Mouse (Mus musculus): ENCODE measurements around the gene Ch25h.

Ch25h gene

GRCm38 (mm10) chr19:34517812-34518594 lies 43.0 kb upstream of the Ch25h start:
- no peaks in the 10 kb centered on the region for H3K27me3 ChIP-seq (ENCODE audit: insufficient read depth, low read length)
- no peaks in the 10 kb centered on the region for H3K36me3 ChIP-seq (ENCODE audit: insufficient read depth, low read length)
- H3K9me3 ChIP-seq (ENCODE audit: low read length) = no peaks in the 10 kb centered on the region
- no peak overlapping the region for H3K4me3 ChIP-seq (replicated peaks; ENCODE audit: low read length)
- H3K4me1 ChIP-seq (replicated peaks; ENCODE audit: low read depth, low read length) = peaks cover 10% of the 10 kb centered on the region
- TF ChIP-seq POU5F1 (IDR thresholded peaks at IDR 0.05; ENCODE audit: borderline replicate concordance, low read length) = no peak
- no peak for TF ChIP-seq NANOG (IDR thresholded peaks at IDR 0.05; ENCODE audit: borderline replicate concordance, low read length)
- TF ChIP-seq CTCF (conservative IDR thresholded peaks at IDR 0.05; ENCODE audit: low read length) = no peak

GRCm38 (mm10) chr19:34517197-34517596 lies 42.2 kb upstream of the Ch25h start:
- no peaks in the 10 kb centered on the region for H3K9me3 ChIP-seq (ENCODE audit: low read length)
- H3K4me1 ChIP-seq (replicated peaks; ENCODE audit: low read depth, low read length) = peaks cover 10% of the 10 kb centered on the region
- H3K4me3 ChIP-seq (replicated peaks; ENCODE audit: low read length) = no peak overlapping the region
- no peaks in the 10 kb centered on the region for H3K27me3 ChIP-seq (ENCODE audit: insufficient read depth, low read length)
- no peaks in the 10 kb centered on the region for H3K36me3 ChIP-seq (ENCODE audit: insufficient read depth, low read length)
- TF ChIP-seq NANOG (IDR thresholded peaks at IDR 0.05; ENCODE audit: borderline replicate concordance, low read length) = no peak
- TF ChIP-seq POU5F1 (IDR thresholded peaks at IDR 0.05; ENCODE audit: borderline replicate concordance, low read length) = no peak
- TF ChIP-seq CTCF (conservative IDR thresholded peaks at IDR 0.05; ENCODE audit: low read length) = no peak

DNA sequence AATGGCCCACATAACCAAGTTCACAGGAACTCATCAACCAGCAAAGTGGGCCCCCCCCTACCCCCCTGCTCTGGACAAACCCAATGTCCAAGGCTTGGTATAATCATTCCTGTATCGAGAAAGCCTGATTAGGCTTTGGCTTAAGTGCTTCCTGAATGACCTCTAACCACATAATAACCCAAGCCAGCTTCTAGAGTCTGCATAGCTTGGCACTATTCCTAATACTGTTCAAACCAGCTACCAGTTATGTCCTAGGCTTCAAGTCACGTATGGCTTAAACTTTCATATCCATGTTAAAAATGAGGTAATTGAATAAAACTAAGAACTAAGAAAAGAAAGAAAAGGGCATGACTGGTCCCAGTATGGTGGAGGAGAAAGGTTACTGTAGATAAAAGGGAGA lies 41.4 kb upstream of the Ch25h start:
- Histone ChIP-seq H3K4me3 (replicated peaks; ENCODE audit: low read length) (no peak overlapping the region), H3K36me3 (ENCODE audit: insufficient read depth, low read length) (no peaks in the 10 kb centered on the region), H3K9me3 (ENCODE audit: low read length) (no peaks in the 10 kb centered on the region), H3K4me1 (replicated peaks; ENCODE audit: low read depth, low read length) (peaks cover 2% of the 10 kb centered on the region; the same call in 1 of the 2 replicates), H3K27me3 (ENCODE audit: insufficient read depth, low read length) (no peaks in the 10 kb centered on the region)
- TF ChIP-seq NANOG (IDR thresholded peaks at IDR 0.05; ENCODE audit: borderline replicate concordance, low read length) = no peak
- TF ChIP-seq CTCF (conservative IDR thresholded peaks at IDR 0.05; ENCODE audit: low read length) = no peak
- TF ChIP-seq POU5F1 (IDR thresholded peaks at IDR 0.05; ENCODE audit: borderline replicate concordance, low read length) = no peak

DNA sequence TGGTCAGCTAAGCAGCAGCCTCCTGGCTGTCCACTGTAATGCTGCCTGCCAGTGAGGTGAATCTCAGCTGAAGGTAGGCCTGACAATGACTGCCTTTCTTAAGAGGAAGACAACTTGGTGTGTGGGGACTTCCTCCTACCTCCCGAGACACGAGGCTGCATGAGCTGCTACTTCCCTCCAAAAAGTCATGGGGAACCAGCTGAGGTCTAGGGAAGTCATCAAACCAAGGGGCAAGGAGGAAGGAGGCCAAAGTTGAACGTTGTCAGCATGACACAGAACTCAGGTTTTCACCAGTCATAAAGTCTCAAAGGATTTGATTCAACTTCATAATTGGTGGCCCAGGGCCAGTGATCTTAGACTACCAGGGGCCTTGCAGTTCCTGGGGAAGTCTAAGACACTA lies 40.7 kb upstream of the Ch25h start:
- H3K27me3 ChIP-seq (ENCODE audit: insufficient read depth, low read length) = no peaks in the 10 kb centered on the region
- no peaks in the 10 kb centered on the region; the same call in 1 of the 2 replicates for H3K4me1 ChIP-seq (replicated peaks; ENCODE audit: low read depth, low read length)
- H3K36me3 ChIP-seq (ENCODE audit: insufficient read depth, low read length) = no peaks in the 10 kb centered on the region
- H3K9me3 ChIP-seq (ENCODE audit: low read length) = no peaks in the 10 kb centered on the region
- no peak for TF ChIP-seq CTCF (conservative IDR thresholded peaks at IDR 0.05; ENCODE audit: low read length)
- TF ChIP-seq POU5F1 (IDR thresholded peaks at IDR 0.05; ENCODE audit: borderline replicate concordance, low read length) = no peak
- TF ChIP-seq NANOG (IDR thresholded peaks at IDR 0.05; ENCODE audit: borderline replicate concordance, low read length) = no peak
- no peak overlapping the region for H3K4me3 ChIP-seq (replicated peaks; ENCODE audit: low read length)

GRCm38 (mm10) chr19:34511528-34511927 lies 36.6 kb upstream of the Ch25h start:
- TF ChIP-seq NANOG (IDR thresholded peaks at IDR 0.05; ENCODE audit: borderline replicate concordance, low read length) (no peak), POU5F1 (IDR thresholded peaks at IDR 0.05; ENCODE audit: borderline replicate concordance, low read length) (no peak), CTCF (conservative IDR thresholded peaks at IDR 0.05; ENCODE audit: low read length) (no peak)
- no peaks in the 10 kb centered on the region; the same call in 1 of the 2 replicates for H3K4me1 ChIP-seq (replicated peaks; ENCODE audit: low read depth, low read length)

GRCm38 (mm10) chr19:34510717-34511116 lies 35.8 kb upstream of the Ch25h start:
- H3K36me3 ChIP-seq (ENCODE audit: insufficient read depth, low read length) = no peaks in the 10 kb centered on the region
- TF ChIP-seq POU5F1 (IDR thresholded peaks at IDR 0.05; ENCODE audit: borderline replicate concordance, low read length) (no peak), NANOG (IDR thresholded peaks at IDR 0.05; ENCODE audit: borderline replicate concordance, low read length) (no peak), CTCF (conservative IDR thresholded peaks at IDR 0.05; ENCODE audit: low read length) (no peak)
- H3K27me3 ChIP-seq (ENCODE audit: insufficient read depth, low read length) = no peaks in the 10 kb centered on the region
- no peaks in the 10 kb centered on the region for H3K9me3 ChIP-seq (ENCODE audit: low read length)
- no peak overlapping the region for H3K4me3 ChIP-seq (replicated peaks; ENCODE audit: low read length)
- H3K4me1 ChIP-seq (replicated peaks; ENCODE audit: low read depth, low read length) = no peaks in the 10 kb centered on the region; the same call in 1 of the 2 replicates

More at GRCm38 (mm10) chr19:34511528-34511927, 36.6 kb upstream of the Ch25h start:
- no peaks in the 10 kb centered on the region for H3K9me3 ChIP-seq (ENCODE audit: low read length)
- no peak overlapping the region for H3K4me3 ChIP-seq (replicated peaks; ENCODE audit: low read length)
- H3K36me3 ChIP-seq (ENCODE audit: insufficient read depth, low read length) = no peaks in the 10 kb centered on the region
- no peaks in the 10 kb centered on the region for H3K27me3 ChIP-seq (ENCODE audit: insufficient read depth, low read length)

DNA sequence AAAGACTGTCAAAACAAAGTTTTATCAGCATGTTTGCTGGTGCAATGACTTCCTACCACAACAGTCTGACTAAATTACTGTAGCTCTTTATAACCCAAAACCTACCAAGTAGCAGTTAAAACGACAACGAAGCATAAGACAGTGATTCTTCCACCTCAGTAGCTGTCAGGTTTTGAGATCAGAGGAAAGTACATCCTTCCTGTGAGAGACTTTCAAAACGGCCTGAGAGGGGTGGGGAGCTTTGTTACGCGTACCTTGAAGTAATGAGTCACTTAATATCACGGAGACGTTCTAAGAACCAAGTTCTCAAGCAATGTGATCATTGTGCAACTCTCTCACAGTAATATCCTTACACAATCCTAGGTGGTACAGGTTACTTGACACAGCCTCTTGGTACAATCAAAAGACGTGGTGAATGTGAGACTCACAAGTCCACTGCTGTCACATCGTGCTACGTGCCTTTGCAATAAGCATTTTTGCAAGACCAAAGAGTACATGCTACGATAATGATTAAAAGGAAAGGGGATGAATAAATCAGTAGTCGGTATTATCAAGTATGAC lies 30.3 kb upstream of the Ch25h start:
- H3K4me1 ChIP-seq (replicated peaks; ENCODE audit: low read depth, low read length) = no peaks in the 10 kb centered on the region
- H3K9me3 ChIP-seq (ENCODE audit: low read length) = no peaks in the 10 kb centered on the region
- no peaks in the 10 kb centered on the region for H3K27me3 ChIP-seq (ENCODE audit: insufficient read depth, low read length)
- TF ChIP-seq NANOG (IDR thresholded peaks at IDR 0.05; ENCODE audit: borderline replicate concordance, low read length) = no peak
- no peak for TF ChIP-seq CTCF (conservative IDR thresholded peaks at IDR 0.05; ENCODE audit: low read length)
- no peak for TF ChIP-seq POU5F1 (IDR thresholded peaks at IDR 0.05; ENCODE audit: borderline replicate concordance, low read length)
- no peaks in the 10 kb centered on the region for H3K36me3 ChIP-seq (ENCODE audit: insufficient read depth, low read length)
- H3K4me3 ChIP-seq (replicated peaks; ENCODE audit: low read length) = no peak overlapping the region

DNA sequence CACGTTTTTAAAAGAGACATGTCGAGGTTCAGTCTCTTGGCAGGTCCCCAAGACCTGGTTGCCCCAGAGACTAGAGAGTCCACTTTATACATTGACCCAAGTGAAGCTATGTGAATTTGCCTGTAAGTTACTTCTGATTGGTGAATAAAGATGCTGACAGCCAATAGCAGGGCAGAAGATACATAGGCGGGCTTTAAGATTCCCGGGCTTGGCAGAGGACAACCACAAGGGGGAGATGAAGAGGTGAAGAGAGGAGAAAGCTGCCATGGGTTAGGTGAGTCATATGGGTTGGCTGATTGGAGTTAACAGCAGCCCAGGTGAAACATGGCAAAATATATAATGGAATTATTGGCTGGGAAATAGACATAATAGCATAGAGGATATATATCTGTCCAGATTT lies 25.8 kb upstream of the Ch25h start:
- Histone ChIP-seq H3K27me3 (ENCODE audit: insufficient read depth, low read length) (no peaks in the 10 kb centered on the region), H3K36me3 (ENCODE audit: insufficient read depth, low read length) (no peaks in the 10 kb centered on the region), H3K4me1 (replicated peaks; ENCODE audit: low read depth, low read length) (peaks cover 4% of the 10 kb centered on the region; the same call in 1 of the 2 replicates), H3K9me3 (ENCODE audit: low read length) (no peaks in the 10 kb centered on the region), H3K4me3 (replicated peaks; ENCODE audit: low read length) (no peak overlapping the region)
- TF ChIP-seq CTCF (conservative IDR thresholded peaks at IDR 0.05; ENCODE audit: low read length) = peak; percentile 76
- TF ChIP-seq POU5F1 (IDR thresholded peaks at IDR 0.05; ENCODE audit: borderline replicate concordance, low read length) = no peak
- no peak for TF ChIP-seq NANOG (IDR thresholded peaks at IDR 0.05; ENCODE audit: borderline replicate concordance, low read length)

Measured in E14TG2a.4 (cell line).